Mouse (Mus musculus) hindbrain, embryonic 14.5 days (tissue): ENCODE measurements at regions not wholly inside any gene's neighbourhood (a gene's known extent, or its start where the extent isn't known, plus 50 kb on each side); places are given as distances from the start of the nearest gene placed in this dataset.
A peak's percentile ranks its signal among the peaks of the same experiment; 100 is the strongest.

Source experiments
- ATAC-seq: fragments of 200-750 bp; cut with Nextera tagmentation; 2 replicates; pipeline ENCODE4 v1.8.0; 2017; ENCODE audit warnings: moderate number of reproducible peaks, mild to moderate bottlenecking, moderate TSS enrichment, moderate library complexity; ENCODE audit not compliant: low FRiP score
- DNase-seq: peaks from one replicate; pipeline ENCODE4 v3.0.0-alpha.2; 2015; ENCODE audit warnings: low spot score
- H3K27ac ChIP-seq: fragments of 300-500 bp; sonication (generic); 2 replicates; pipeline ENCODE4 v1.5.1; 2014; ENCODE audit warnings: mild to moderate bottlenecking, moderate library complexity
- H3K27me3 ChIP-seq: fragments of 300-500 bp; sonication (generic); 2 replicates; pipeline ENCODE4 v1.6.1; 2014; ENCODE audit warnings: mild to moderate bottlenecking, low read length, mixed read lengths; ENCODE audit not compliant: control insufficient read depth, insufficient read depth
- H3K36me3 ChIP-seq: fragments of 300-500 bp; sonication (generic); replicated peaks from 2 replicates; pipeline ENCODE4 v1.6.1; 2014; ENCODE audit not compliant: control insufficient read depth, insufficient read depth
- H3K4me1 ChIP-seq: fragments of 300-500 bp; sonication (generic); replicated peaks from 2 replicates; pipeline ENCODE4 v1.6.1; 2014; ENCODE audit warnings: antibody characterized with exemption, low read length, mixed read lengths; ENCODE audit not compliant: control insufficient read depth, insufficient read depth
- H3K4me2 ChIP-seq: fragments of 300-500 bp; sonication (generic); replicated peaks from 2 replicates; pipeline ENCODE4 v1.6.1; 2014; ENCODE audit warnings: mild to moderate bottlenecking, moderate library complexity
- H3K4me3 ChIP-seq: fragments of 300-500 bp; sonication (generic); replicated peaks from 2 replicates; pipeline ENCODE4 v1.5.1; 2014; ENCODE audit warnings: mild to moderate bottlenecking, low read length
- H3K9ac ChIP-seq: fragments of 300-500 bp; sonication (generic); 2 replicates; pipeline ENCODE4 v1.6.1; 2014
- H3K9me3 ChIP-seq: fragments of 300-500 bp; sonication (generic); 2 replicates; pipeline ENCODE4 v1.6.1; 2016; ENCODE audit warnings: low read length; ENCODE audit not compliant: control insufficient read depth
- WGBS: fragments of 180-500 bp; shearing (Covaris S2); extraction: QIAGEN DNeasy Blood & Tissue Kit; methylation state at CpG from one replicate; pipeline ENCODE4 v1.1.7; 2014; 5-methylcytosine and 5-hydroxymethylcytosine counted together

GRCm38 (mm10) chr8:87087451-87088095 lies 202.5 kb upstream of the N4bp1 start:
- peaks cover 13% of the 10 kb centered on the region for H3K4me1 ChIP-seq
- H3K4me3 ChIP-seq = no peak overlapping the region
- DNase-seq = no peak
- H3K36me3 ChIP-seq = no peaks in the 10 kb centered on the region
- peak overlapping the region; percentile 43; the same call in 1 of the 2 replicates for H3K27ac ChIP-seq
- peak overlapping the region; percentile 31 for H3K9ac ChIP-seq
- H3K4me2 ChIP-seq = no peak overlapping the region
- H3K27me3 ChIP-seq = no peaks in the 10 kb centered on the region
- no peaks in the 10 kb centered on the region for H3K9me3 ChIP-seq
- WGBS = 32% methylated on average over 9 of the region's 9 CpGs
- no peak for ATAC-seq

GRCm38 (mm10) chr8:87078260-87078659 lies 193.2 kb upstream of the N4bp1 start:
- H3K36me3 ChIP-seq = no peaks in the 10 kb centered on the region
- ATAC-seq = no peak
- DNase-seq = no peak
- H3K4me1 ChIP-seq = no peaks in the 10 kb centered on the region
- no peak overlapping the region for H3K9ac ChIP-seq
- 64% methylated on average over 6 of the region's 6 CpGs for WGBS
- no peaks in the 10 kb centered on the region for H3K27me3 ChIP-seq
- no peak overlapping the region for H3K4me3 ChIP-seq
- no peak overlapping the region for H3K27ac ChIP-seq
- no peaks in the 10 kb centered on the region for H3K9me3 ChIP-seq
- no peak overlapping the region for H3K4me2 ChIP-seq

- WGBS = 86% methylated on average over 4 of the region's 4 CpGs
- H3K4me3 ChIP-seq = no peak overlapping the region
- no peak overlapping the region for H3K4me2 ChIP-seq
- no peaks in the 10 kb centered on the region for H3K36me3 ChIP-seq
- no peak overlapping the region for H3K9ac ChIP-seq
- no peak overlapping the region for H3K27ac ChIP-seq
- H3K4me1 ChIP-seq = no peaks in the 10 kb centered on the region
- H3K27me3 ChIP-seq = no peaks in the 10 kb centered on the region
- no peak for DNase-seq
- no peaks in the 10 kb centered on the region for H3K9me3 ChIP-seq
- no peak for ATAC-seq
Observed at GRCm38 (mm10) chr8:87075921-87076320, 190.9 kb upstream of the N4bp1 start.

- DNase-seq = no peak
- H3K9me3 ChIP-seq = no peaks in the 10 kb centered on the region
- no peak for ATAC-seq
- H3K4me3 ChIP-seq = no peak overlapping the region
- H3K27me3 ChIP-seq = no peaks in the 10 kb centered on the region
- H3K36me3 ChIP-seq = no peaks in the 10 kb centered on the region
- H3K4me2 ChIP-seq = no peak overlapping the region
- H3K27ac ChIP-seq = no peak overlapping the region
- no peak overlapping the region for H3K9ac ChIP-seq
- H3K4me1 ChIP-seq = no peaks in the 10 kb centered on the region
Observed at GRCm38 (mm10) chr8:87071224-87071623, 186.2 kb upstream of the N4bp1 start.

- ATAC-seq = no peak
- H3K27ac ChIP-seq = no peak overlapping the region
- no peak overlapping the region for H3K4me3 ChIP-seq
Observed at GRCm38 (mm10) chr8:87067106-87067505, 182.0 kb upstream of the N4bp1 start.

GRCm38 (mm10) chr8:87064768-87065167 lies 179.7 kb upstream of the N4bp1 start:
- Histone ChIP-seq H3K4me1 (0 out of 2 replicates have a peak, but pooled peaks cover 9% of the 10 kb centered on the region), H3K9me3 (no peaks in the 10 kb centered on the region), H3K4me3 (no peak overlapping the region), H3K27me3 (no peaks in the 10 kb centered on the region), H3K36me3 (no peaks in the 10 kb centered on the region), H3K27ac (peak overlapping the region; percentile 38), H3K4me2 (no peak overlapping the region), H3K9ac (no peak overlapping the region)
- 80% methylated on average over 9 of the region's 9 CpGs for WGBS
- no peak for DNase-seq
- ATAC-seq = no peak

More at GRCm38 (mm10) chr8:87067106-87067505, 182.0 kb upstream of the N4bp1 start:
- Histone ChIP-seq H3K9me3 (no peaks in the 10 kb centered on the region), H3K4me1 (0 out of 2 replicates have a peak, but pooled peaks cover 9% of the 10 kb centered on the region), H3K36me3 (no peaks in the 10 kb centered on the region), H3K27me3 (no peaks in the 10 kb centered on the region), H3K4me2 (no peak overlapping the region), H3K9ac (no peak overlapping the region)
- no peak for DNase-seq

GRCm38 (mm10) chr8:87064250-87064747 lies 179.2 kb upstream of the N4bp1 start:
- Histone ChIP-seq H3K4me2 (no peak overlapping the region), H3K9me3 (no peaks in the 10 kb centered on the region), H3K9ac (no peak overlapping the region), H3K27ac (peak overlapping the region; percentile 38), H3K4me3 (no peak overlapping the region), H3K4me1 (0 out of 2 replicates have a peak, but pooled peaks cover 9% of the 10 kb centered on the region), H3K27me3 (no peaks in the 10 kb centered on the region), H3K36me3 (no peaks in the 10 kb centered on the region)
- DNase-seq (peak; percentile 61), ATAC-seq (peak; percentile 55; the same call in 1 of the 2 replicates)
- WGBS = 44% methylated on average over 12 of the region's 12 CpGs

- H3K4me1 ChIP-seq = 0 out of 2 replicates have a peak, but pooled peaks cover 9% of the 10 kb centered on the region
- H3K4me3 ChIP-seq = no peak overlapping the region
- no peak overlapping the region for H3K4me2 ChIP-seq
- no peak overlapping the region for H3K9ac ChIP-seq
- no peaks in the 10 kb centered on the region for H3K36me3 ChIP-seq
- H3K9me3 ChIP-seq = no peaks in the 10 kb centered on the region
- DNase-seq (no peak), ATAC-seq (no peak)
- 76% methylated on average over 4 of the region's 4 CpGs for WGBS
- peak overlapping the region; percentile 38 for H3K27ac ChIP-seq
- no peaks in the 10 kb centered on the region for H3K27me3 ChIP-seq
Observed at GRCm38 (mm10) chr8:87063588-87063987, 178.5 kb upstream of the N4bp1 start.

GRCm38 (mm10) chr8:87049746-87050145 lies 164.7 kb upstream of the N4bp1 start:
- no peaks in the 10 kb centered on the region for H3K27me3 ChIP-seq
- 72% methylated on average over 3 of the region's 3 CpGs for WGBS
- no peaks in the 10 kb centered on the region for H3K9me3 ChIP-seq
- H3K9ac ChIP-seq = no peak overlapping the region
- no peak overlapping the region for H3K4me2 ChIP-seq
- H3K4me1 ChIP-seq = no peaks in the 10 kb centered on the region
- H3K4me3 ChIP-seq = no peak overlapping the region
- DNase-seq (no peak), ATAC-seq (no peak)
- no peak overlapping the region for H3K27ac ChIP-seq
- no peaks in the 10 kb centered on the region for H3K36me3 ChIP-seq
